Mouse (Mus musculus) heart, embryonic 12.5 days (tissue): ENCODE measurements around the gene Pla2g10. TPM values are rescaled to one million over a fixed set of nuclear protein-coding genes. Genes with fewer than 3 reads are reported as not detected.
"Not testable (repeated sequence)": the region's sequence is repeated elsewhere in the genome, so short reads cannot be mapped to it uniquely, and the experiment has no call there.

ENCODE experiments used
- ATAC-seq: fragments of 200-750 bp; cut with Nextera tagmentation; 2 replicates; pipeline ENCODE4 v1.8.0; 2017; ENCODE audit warnings: moderate TSS enrichment, moderate library complexity; ENCODE audit not compliant: insufficient number of reproducible peaks, low FRiP score
- H3K27ac ChIP-seq: fragments of 300-500 bp; sonication (generic); 2 replicates; pipeline ENCODE4 v1.5.1; 2016; ENCODE audit warnings: mild to moderate bottlenecking, moderate library complexity; ENCODE audit not compliant: poor library complexity, severe bottlenecking
- H3K27me3 ChIP-seq: fragments of 300-500 bp; sonication (generic); replicated peaks from 2 replicates; pipeline ENCODE4 v1.6.1; 2016; ENCODE audit warnings: mild to moderate bottlenecking, moderate library complexity
- H3K36me3 ChIP-seq: fragments of 300-500 bp; sonication (generic); 2 replicates; pipeline ENCODE4 v1.6.1; 2016; ENCODE audit warnings: mild to moderate bottlenecking, moderate library complexity
- H3K4me1 ChIP-seq: fragments of 300-500 bp; sonication (generic); replicated peaks from 2 replicates; pipeline ENCODE4 v1.6.1; 2016; ENCODE audit warnings: mild to moderate bottlenecking
- H3K4me2 ChIP-seq: fragments of 300-500 bp; sonication (generic); 2 replicates; pipeline ENCODE4 v1.6.1; 2016; ENCODE audit warnings: mild to moderate bottlenecking, moderate library complexity
- H3K4me3 ChIP-seq: fragments of 300-500 bp; sonication (generic); 2 replicates; pipeline ENCODE4 v1.5.1; 2016; ENCODE audit warnings: mild to moderate bottlenecking
- H3K9ac ChIP-seq: fragments of 300-500 bp; sonication (generic); 2 replicates; pipeline ENCODE4 v1.6.1; 2016; ENCODE audit warnings: mild to moderate bottlenecking, moderate library complexity
- H3K9me3 ChIP-seq: fragments of 300-500 bp; sonication (generic); replicated peaks from 2 replicates; pipeline ENCODE4 v1.6.1; 2016; ENCODE audit warnings: mild to moderate bottlenecking, moderate library complexity
- WGBS: fragments of 180-500 bp; shearing (Covaris S2); methylation state at CpG from one replicate; pipeline ENCODE4 v1.1.7; 2016; 5-methylcytosine and 5-hydroxymethylcytosine counted together
- polyA plus RNA-seq: library from polyadenylated mRNA; unstranded; fragments of >200 nt; fragmentation: Nextera tagmentation; extraction: Ambion mirVana; gene quantifications from 2 replicates; pipeline ENCODE4 v1.2.1, GENCODE M21; 2016

Pla2g10 gene
- polyA plus RNA-seq, 1 experiment from 2014 or later = 0.18 TPM

DNA sequence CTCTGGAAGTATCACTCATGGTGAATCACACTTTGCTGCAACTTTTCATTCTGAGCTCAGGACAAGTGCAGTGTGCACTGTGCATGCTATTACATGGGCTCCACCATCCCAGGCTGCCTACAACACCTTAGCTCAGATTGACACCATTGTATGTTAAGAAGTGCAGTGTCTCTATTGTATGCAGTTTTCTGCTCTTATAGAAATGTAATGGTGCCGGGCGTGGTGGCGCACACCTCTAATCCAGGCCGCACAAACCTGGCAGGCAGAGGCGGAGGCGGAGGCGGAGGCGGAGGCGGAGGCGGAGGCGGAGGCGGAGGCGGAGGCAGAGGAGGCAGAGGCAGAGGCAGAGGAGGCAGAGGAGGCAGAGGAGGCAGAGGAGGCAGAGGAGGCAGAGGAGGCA is 19.8 kb upstream of the Pla2g10 start:
- Histone ChIP-seq H3K4me3 (no peak overlapping the region), H3K4me1 (peaks cover 5% of the 10 kb centered on the region; the same call in 1 of the 2 replicates), H3K27ac (no peak overlapping the region), H3K27me3 (no peaks in the 10 kb centered on the region; the same call in 1 of the 2 replicates), H3K36me3 (no peaks in the 10 kb centered on the region), H3K9me3 (no peaks in the 10 kb centered on the region), H3K4me2 (no peak overlapping the region), H3K9ac (no peak overlapping the region)
- no peak for ATAC-seq
- 89% methylated on average over 13 of the region's 13 CpGs for WGBS

DNA sequence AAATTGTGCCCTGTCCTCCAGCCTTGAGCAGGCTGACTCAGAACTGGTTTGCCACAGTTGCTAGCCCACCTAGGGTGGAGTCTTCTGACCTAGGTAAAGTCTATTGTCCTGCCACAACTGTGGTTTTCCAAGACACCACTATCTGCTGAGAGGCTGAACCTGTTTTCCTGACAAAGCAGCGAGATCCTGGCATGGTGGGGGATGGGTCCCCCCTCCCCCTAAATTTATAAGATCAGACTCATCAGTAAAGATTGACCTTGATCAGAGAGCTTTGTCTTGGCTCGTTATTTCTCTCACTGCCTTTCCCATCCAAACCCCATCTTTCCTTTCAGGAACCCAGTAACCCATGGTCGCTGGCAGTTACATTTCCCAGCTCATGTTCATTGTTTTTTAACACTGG is 19.2 kb upstream of the Pla2g10 start:
- H3K27ac ChIP-seq = no peak overlapping the region
- no peak overlapping the region for H3K4me2 ChIP-seq
- no peaks in the 10 kb centered on the region for H3K36me3 ChIP-seq
- H3K27me3 ChIP-seq = no peaks in the 10 kb centered on the region; the same call in 1 of the 2 replicates
- no peak overlapping the region for H3K9ac ChIP-seq
- H3K4me1 ChIP-seq = peaks cover 2% of the 10 kb centered on the region; the same call in 1 of the 2 replicates
- H3K9me3 ChIP-seq = no peaks in the 10 kb centered on the region
- WGBS = 64% methylated on average over 3 of the region's 3 CpGs
- no peak for ATAC-seq
- no peak overlapping the region for H3K4me3 ChIP-seq

DNA sequence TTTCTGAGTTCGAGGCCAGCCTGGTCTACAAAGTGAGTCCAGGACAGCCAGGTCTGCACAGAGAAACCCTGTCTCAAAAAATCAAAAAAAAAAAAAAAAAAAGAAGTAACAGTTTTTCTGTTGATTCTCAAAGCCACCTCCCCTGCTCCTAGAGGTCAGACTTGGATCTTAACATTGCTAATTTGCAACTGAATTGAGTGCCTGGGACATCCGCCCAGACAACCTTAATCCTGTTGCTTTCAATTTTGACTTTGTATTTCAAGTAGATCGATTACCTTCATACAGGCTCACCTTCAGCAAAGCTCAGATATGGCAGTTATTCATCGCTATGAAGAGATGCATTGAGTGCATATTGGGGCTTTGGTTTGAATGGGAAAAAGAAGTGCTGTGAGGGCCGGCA is 18.5 kb upstream of the Pla2g10 start:
- no peak for ATAC-seq
- H3K4me3 ChIP-seq = no peak overlapping the region
- H3K9ac ChIP-seq = no peak overlapping the region
- no peaks in the 10 kb centered on the region for H3K4me1 ChIP-seq
- no peaks in the 10 kb centered on the region for H3K36me3 ChIP-seq
- no peaks in the 10 kb centered on the region for H3K9me3 ChIP-seq
- H3K4me2 ChIP-seq = no peak overlapping the region
- H3K27ac ChIP-seq = no peak overlapping the region
- H3K27me3 ChIP-seq = no peaks in the 10 kb centered on the region; the same call in 1 of the 2 replicates
- 56% methylated on average over 5 of the region's 5 CpGs for WGBS

DNA sequence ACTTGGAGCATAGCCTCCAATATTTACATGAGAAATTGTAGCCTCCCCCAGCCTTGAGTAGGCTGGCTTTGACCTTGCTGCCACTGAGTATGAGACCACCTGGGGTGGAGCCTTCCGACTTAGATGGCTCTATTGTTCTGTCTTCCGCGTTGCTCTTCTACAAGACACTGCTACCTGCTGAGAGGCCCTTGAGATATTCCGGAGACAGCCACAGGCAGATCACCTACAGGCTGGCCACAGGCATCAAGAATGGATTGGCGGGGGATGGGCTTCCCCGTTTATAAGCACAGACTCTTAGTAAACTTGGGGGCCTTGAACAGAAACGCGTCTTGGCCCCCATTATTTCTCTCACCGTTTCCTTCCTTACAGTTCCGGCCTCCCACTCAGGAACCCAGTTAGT is 18.0 kb upstream of the Pla2g10 start:
- not testable (repeated sequence) for H3K4me1 ChIP-seq, H3K9me3 ChIP-seq, H3K4me2 ChIP-seq, ATAC-seq, H3K27me3 ChIP-seq, H3K9ac ChIP-seq, H3K36me3 ChIP-seq, H3K4me3 ChIP-seq, H3K27ac ChIP-seq
- WGBS = 22% methylated on average over 10 of the region's 10 CpGs

DNA sequence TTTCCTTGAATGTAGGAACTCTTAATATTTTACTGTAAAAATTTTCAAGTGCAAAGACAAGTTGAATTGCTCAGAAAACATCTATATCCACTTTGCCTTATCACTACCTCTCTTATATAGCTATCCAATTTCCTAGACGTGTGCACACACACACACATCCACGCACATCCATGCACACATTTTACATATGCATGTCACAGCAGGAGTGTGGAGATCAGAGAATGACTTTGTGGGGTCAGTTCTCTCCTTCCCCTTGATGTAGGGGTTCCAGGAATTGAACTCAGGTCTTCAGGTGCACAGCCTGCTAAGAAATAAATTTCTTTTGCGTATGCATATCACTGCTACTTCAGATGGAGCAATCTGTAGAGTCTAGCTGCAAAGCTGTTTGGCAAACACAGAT is 17.3 kb upstream of the Pla2g10 start:
- no peak for ATAC-seq
- 68% methylated on average over 3 of the region's 3 CpGs for WGBS
- Histone ChIP-seq H3K4me3 (no peak overlapping the region), H3K36me3 (no peaks in the 10 kb centered on the region), H3K9me3 (no peaks in the 10 kb centered on the region), H3K27ac (no peak overlapping the region), H3K4me1 (no peaks in the 10 kb centered on the region), H3K9ac (no peak overlapping the region), H3K27me3 (no peaks in the 10 kb centered on the region; the same call in 1 of the 2 replicates), H3K4me2 (no peak overlapping the region)

DNA sequence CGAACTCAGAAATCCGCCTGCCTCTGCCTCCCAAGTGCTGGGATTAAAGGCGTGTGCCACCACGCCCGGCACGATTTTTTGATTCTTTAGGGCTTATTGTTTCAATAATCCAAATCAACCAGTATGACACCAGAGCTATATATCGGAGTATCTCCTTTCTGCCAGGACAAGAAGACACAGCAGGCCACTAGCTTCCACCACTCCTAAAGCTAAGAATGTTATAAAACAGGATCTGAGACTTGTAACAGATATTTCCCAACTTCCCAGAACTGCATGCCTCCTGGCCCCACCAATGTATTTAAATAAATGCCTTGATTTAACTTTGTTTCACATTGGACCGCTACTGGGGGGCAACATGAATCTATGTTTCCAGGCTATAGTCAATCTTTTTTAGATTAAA is 16.9 kb upstream of the Pla2g10 start:
- no peak for ATAC-seq
- H3K27me3 ChIP-seq = no peaks in the 10 kb centered on the region; the same call in 1 of the 2 replicates
- H3K9me3 ChIP-seq = no peaks in the 10 kb centered on the region
- H3K4me3 ChIP-seq = no peak overlapping the region
- H3K4me2 ChIP-seq = no peak overlapping the region
- no peaks in the 10 kb centered on the region for H3K4me1 ChIP-seq
- 84% methylated on average over 8 of the region's 8 CpGs for WGBS
- H3K9ac ChIP-seq = no peak overlapping the region
- no peaks in the 10 kb centered on the region for H3K36me3 ChIP-seq
- no peak overlapping the region for H3K27ac ChIP-seq

DNA sequence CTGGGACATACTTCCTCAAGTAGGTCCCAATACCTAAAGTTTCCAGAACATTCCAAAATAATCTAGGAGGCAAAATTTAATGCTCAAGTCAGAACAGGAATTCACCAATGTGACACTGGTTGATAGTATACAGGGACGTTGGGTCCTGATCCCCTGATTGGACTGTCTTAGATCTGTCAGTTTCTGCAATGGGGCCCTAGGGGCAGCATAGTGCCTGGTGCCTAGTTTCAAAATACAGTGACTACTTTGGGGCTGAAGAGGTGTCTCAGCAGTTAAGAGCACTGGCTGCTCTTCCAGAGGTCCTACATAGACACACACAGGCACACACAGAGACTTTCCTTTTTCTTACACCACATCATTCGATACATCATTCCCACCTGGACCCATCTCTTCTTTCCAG is 10.1 kb upstream of the Pla2g10 start:
- Histone ChIP-seq H3K4me3 (no peak overlapping the region), H3K4me2 (no peak overlapping the region), H3K4me1 (no peaks in the 10 kb centered on the region), H3K27ac (no peak overlapping the region), H3K27me3 (no peaks in the 10 kb centered on the region), H3K9me3 (no peaks in the 10 kb centered on the region), H3K36me3 (no peaks in the 10 kb centered on the region), H3K9ac (no peak overlapping the region)
- WGBS = 66% methylated on average over 2 of the region's 2 CpGs
- ATAC-seq = no peak

DNA sequence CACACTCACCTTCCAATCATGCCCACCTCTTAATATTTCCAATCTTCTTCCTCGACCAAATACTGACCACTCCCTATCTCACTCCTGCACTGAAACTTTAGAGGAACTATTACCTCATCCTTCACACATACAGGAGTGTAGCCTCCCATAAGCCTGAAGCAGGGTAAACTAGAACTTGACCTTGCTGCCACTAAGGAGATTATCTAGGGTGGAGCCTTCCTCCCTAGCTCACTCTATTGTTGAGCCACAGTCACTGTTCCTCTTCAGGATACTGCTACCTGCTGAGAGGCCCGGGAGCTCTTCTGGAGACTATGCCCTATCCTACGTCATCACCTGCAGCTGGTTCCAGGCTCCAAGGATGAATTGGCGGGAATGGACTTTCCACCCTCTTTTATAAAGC is 8.3 kb upstream of the Pla2g10 start:
- not testable (repeated sequence) for H3K9ac ChIP-seq, H3K4me3 ChIP-seq, H3K27me3 ChIP-seq, H3K4me1 ChIP-seq, H3K36me3 ChIP-seq, ATAC-seq, H3K4me2 ChIP-seq, H3K9me3 ChIP-seq, H3K27ac ChIP-seq
- 61% methylated on average over 4 of the region's 4 CpGs for WGBS

DNA sequence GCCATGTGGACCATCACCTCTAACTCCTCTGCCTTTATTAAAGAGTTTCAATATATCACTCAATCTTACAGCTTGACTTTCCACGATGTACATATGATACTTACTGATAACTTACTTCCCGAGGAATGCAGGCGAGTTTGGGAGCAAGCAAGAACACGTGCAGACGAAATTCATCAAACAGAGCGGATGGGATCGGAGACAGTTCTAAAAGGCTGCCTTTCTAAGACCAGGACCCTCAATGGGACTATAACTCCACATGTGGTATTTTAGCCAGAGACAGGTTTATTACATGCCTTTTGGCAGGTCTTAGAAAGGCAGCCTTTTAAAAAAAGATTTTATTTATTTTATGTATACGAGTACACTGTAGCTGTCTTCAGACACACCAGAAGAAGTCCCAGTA is 5.2 kb upstream of the Pla2g10 start:
- H3K36me3 ChIP-seq = no peaks in the 10 kb centered on the region
- no peak overlapping the region for H3K27ac ChIP-seq
- 76% methylated on average over 8 of the region's 8 CpGs for WGBS
- no peak overlapping the region for H3K9ac ChIP-seq
- no peaks in the 10 kb centered on the region for H3K9me3 ChIP-seq
- no peak overlapping the region for H3K4me2 ChIP-seq
- ATAC-seq = no peak
- H3K27me3 ChIP-seq = no peaks in the 10 kb centered on the region
- H3K4me1 ChIP-seq = no peaks in the 10 kb centered on the region; the same call in 1 of the 2 replicates
- H3K4me3 ChIP-seq = no peak overlapping the region

DNA sequence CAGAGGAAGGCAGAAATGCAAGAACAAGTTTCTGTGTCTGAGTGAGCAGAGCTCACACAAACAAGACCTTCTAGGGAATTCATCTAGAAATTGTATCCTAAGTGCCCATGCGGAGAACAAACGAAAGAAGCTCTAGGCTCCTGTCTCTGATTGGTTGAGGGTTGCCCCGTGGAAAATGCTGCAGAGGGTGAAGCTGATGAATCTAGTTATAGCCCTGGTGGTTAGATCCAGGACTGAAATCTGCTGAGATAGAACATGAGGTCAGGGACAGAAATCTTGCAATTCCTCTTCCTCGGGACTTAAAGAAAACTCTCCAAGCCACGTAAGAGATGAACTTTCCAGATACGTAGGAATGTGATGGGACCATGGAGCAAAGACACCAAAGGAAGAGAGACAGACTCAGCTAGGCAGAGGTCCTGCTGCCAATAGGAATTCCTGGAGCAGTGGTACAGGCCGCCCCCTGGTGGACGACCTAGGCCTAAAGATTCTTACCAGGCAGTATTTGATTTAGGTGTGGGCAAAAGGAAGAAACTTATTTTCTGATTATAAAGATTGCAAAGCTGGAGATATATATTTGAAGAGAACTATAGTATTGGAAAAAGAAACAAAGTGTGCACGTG is 2.8 kb upstream of the Pla2g10 start:
- Histone ChIP-seq H3K27ac (no peak overlapping the region), H3K4me1 (peaks cover 9% of the 10 kb centered on the region), H3K36me3 (no peaks in the 10 kb centered on the region), H3K9ac (no peak overlapping the region), H3K4me2 (no peak overlapping the region), H3K9me3 (no peaks in the 10 kb centered on the region), H3K27me3 (peaks cover 7% of the 10 kb centered on the region; the same call in 1 of the 2 replicates), H3K4me3 (no peak overlapping the region)
- WGBS = 20% methylated on average over 9 of the region's 9 CpGs
- ATAC-seq = no peak

DNA sequence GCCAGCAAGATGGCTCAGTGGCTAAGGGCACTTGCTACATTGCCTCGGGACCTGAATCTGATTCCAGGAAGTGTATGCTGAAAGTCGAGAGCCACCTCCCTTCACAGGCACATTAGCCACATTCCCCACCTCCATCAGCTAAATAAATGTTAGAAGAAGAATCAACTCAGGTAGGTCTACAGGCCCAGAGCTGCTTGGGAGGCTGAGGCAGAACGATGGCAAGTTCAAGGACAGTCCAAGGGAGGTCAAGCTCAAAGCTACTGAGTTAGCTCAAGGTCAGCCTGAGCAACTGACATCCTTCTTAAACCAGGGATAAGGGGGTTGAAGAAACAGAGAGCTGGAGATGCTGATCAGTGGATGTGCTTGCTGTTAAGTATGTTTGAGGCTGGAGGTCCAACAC is 2.0 kb upstream of the Pla2g10 start:
- ATAC-seq = no peak
- H3K27ac ChIP-seq = no peak overlapping the region
- no peaks in the 10 kb centered on the region for H3K9me3 ChIP-seq
- no peaks in the 10 kb centered on the region for H3K36me3 ChIP-seq
- H3K4me2 ChIP-seq = no peak overlapping the region
- peaks cover 9% of the 10 kb centered on the region for H3K4me1 ChIP-seq
- H3K4me3 ChIP-seq = no peak overlapping the region
- H3K27me3 ChIP-seq = peaks cover 7% of the 10 kb centered on the region; the same call in 1 of the 2 replicates
- 63% methylated on average over 3 of the region's 3 CpGs for WGBS
- no peak overlapping the region for H3K9ac ChIP-seq

DNA sequence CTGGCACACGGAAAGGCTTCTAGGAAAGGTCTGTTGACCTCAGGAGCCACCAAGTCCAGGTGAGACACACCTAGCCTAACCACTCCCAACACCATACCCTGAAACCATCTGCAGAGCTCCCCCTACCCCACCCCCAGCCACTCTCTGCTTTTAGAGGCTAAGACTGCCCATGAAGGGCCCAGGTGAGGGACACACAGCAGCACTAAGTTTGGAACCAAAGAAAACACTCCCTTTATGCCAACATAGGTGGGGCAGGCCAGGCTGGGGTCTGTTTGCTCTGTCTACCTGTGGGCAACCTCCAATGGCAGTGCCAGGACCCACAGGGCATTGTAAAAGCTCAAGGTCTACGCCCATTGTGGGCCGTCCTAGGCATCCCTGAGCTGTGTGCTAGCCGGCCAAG is 1.4 kb downstream of the Pla2g10 start:
- no peak overlapping the region for H3K27ac ChIP-seq
- H3K36me3 ChIP-seq = no peaks in the 10 kb centered on the region
- peaks cover 7% of the 10 kb centered on the region; the same call in 1 of the 2 replicates for H3K27me3 ChIP-seq
- H3K4me3 ChIP-seq = no peak overlapping the region
- ATAC-seq = no peak
- WGBS = 84% methylated on average over 4 of the region's 4 CpGs
- H3K4me2 ChIP-seq = no peak overlapping the region
- peaks cover 9% of the 10 kb centered on the region for H3K4me1 ChIP-seq
- no peaks in the 10 kb centered on the region for H3K9me3 ChIP-seq
- H3K9ac ChIP-seq = no peak overlapping the region
